Mouse (Mus musculus): Measurements from ENCODE around the gene Ly6g5c. TPM values are rescaled to one million over a fixed set of nuclear protein-coding genes. Genes with fewer than 3 reads are reported as not detected.

Ly6g5c gene
- total and polyA plus RNA-seq, 3 experiments: not detected

GRCm38 (mm10) chr17:35125578-35125977, 17.5 kb downstream of the Ly6g5c start:
- Histone ChIP-seq H3K27me3 (ENCODE audit: insufficient read depth, low read length) (no peaks in the 10 kb centered on the region), H3K4me1 (ENCODE audit: insufficient read depth, low read depth, low read length) (peaks cover 68% of the 10 kb centered on the region), H3K9me3 (replicated peaks) (no peaks in the 10 kb centered on the region), H3K36me3 (replicated peaks) (peaks cover 62% of the 10 kb centered on the region), H3K4me3 (ENCODE audit: low read depth, low read length) (peak overlapping the region; percentile 78; the same call in 1 of the 2 replicates)
- DNase-seq (ENCODE audit: low spot score): no peak
- TF ChIP-seq CTCF (IDR thresholded peaks at IDR 0.05; ENCODE audit: low read depth, low read length) (no peak), GATA1 (IDR thresholded peaks at IDR 0.05; ENCODE audit: borderline replicate concordance, low read length) (no peak), GATA2 (IDR thresholded peaks at IDR 0.05; ENCODE audit: borderline replicate concordance, low read depth, low read length) (no peak), POLR2AphosphoS5 (IDR thresholded peaks at IDR 0.05; ENCODE audit: insufficient replicate concordance, low read depth, low read length) (no peak), TAL1 (conservative IDR thresholded peaks at IDR 0.05; ENCODE audit: low read depth, low read length) (no peak)
- no peak for ATAC-seq (ENCODE audit: extremely low read depth, insufficient number of reproducible peaks, low FRiP score, poor library complexity, severe bottlenecking)

- Histone ChIP-seq H3K36me3 (replicated peaks) (peaks cover 68% of the 10 kb centered on the region), H3K9me3 (replicated peaks) (no peaks in the 10 kb centered on the region), H3K4me1 (ENCODE audit: insufficient read depth, low read depth, low read length) (peaks cover 73% of the 10 kb centered on the region), H3K4me3 (ENCODE audit: low read depth, low read length) (peak within 1 kb of the TSS; percentile 78), H3K27me3 (ENCODE audit: insufficient read depth, low read length) (no peaks in the 10 kb centered on the region)
- DNase-seq (ENCODE audit: low spot score) (peak; percentile 83), ATAC-seq (ENCODE audit: extremely low read depth, insufficient number of reproducible peaks, low FRiP score, poor library complexity, severe bottlenecking) (peak; percentile 23; the same call in 1 of the 2 replicates)
- TF ChIP-seq POLR2AphosphoS5 (IDR thresholded peaks at IDR 0.05; ENCODE audit: insufficient replicate concordance, low read depth, low read length) (no peak), TAL1 (conservative IDR thresholded peaks at IDR 0.05; ENCODE audit: low read depth, low read length) (no peak), GATA1 (IDR thresholded peaks at IDR 0.05; ENCODE audit: borderline replicate concordance, low read length) (no peak), GATA2 (IDR thresholded peaks at IDR 0.05; ENCODE audit: borderline replicate concordance, low read depth, low read length) (no peak), CTCF (IDR thresholded peaks at IDR 0.05; ENCODE audit: low read depth, low read length) (no peak)
These were observed 18.1 kb downstream of the Ly6g5c start, which contains the start of gene D17H6S53E for GRCm38 (mm10) chr17:35126206-35126611. TSS of gene D17H6S53E (plus strand) at chr17:35126373.

- H3K27me3 ChIP-seq (ENCODE audit: insufficient read depth, low read length): no peaks in the 10 kb centered on the region
- H3K4me1 ChIP-seq (ENCODE audit: insufficient read depth, low read depth, low read length): peaks cover 68% of the 10 kb centered on the region
- ATAC-seq (ENCODE audit: extremely low read depth, insufficient number of reproducible peaks, low FRiP score, poor library complexity, severe bottlenecking): no peak
- peak overlapping the region; percentile 78 for H3K4me3 ChIP-seq (ENCODE audit: low read depth, low read length)
- no peak for DNase-seq (ENCODE audit: low spot score)
- TF ChIP-seq CTCF (IDR thresholded peaks at IDR 0.05; ENCODE audit: low read depth, low read length) (no peak), TAL1 (conservative IDR thresholded peaks at IDR 0.05; ENCODE audit: low read depth, low read length) (no peak), POLR2AphosphoS5 (IDR thresholded peaks at IDR 0.05; ENCODE audit: insufficient replicate concordance, low read depth, low read length) (no peak), GATA1 (IDR thresholded peaks at IDR 0.05; ENCODE audit: borderline replicate concordance, low read length) (no peak), GATA2 (IDR thresholded peaks at IDR 0.05; ENCODE audit: borderline replicate concordance, low read depth, low read length) (no peak)
- H3K36me3 ChIP-seq (replicated peaks): peaks cover 75% of the 10 kb centered on the region
- no peaks in the 10 kb centered on the region for H3K9me3 ChIP-seq (replicated peaks)
These were observed 18.9 kb downstream of the Ly6g5c start for GRCm38 (mm10) chr17:35127017-35127416.

- Histone ChIP-seq H3K27me3 (ENCODE audit: insufficient read depth, low read length) (no peaks in the 10 kb centered on the region), H3K4me3 (ENCODE audit: low read depth, low read length) (no peak overlapping the region; the same call in 1 of the 2 replicates), H3K36me3 (replicated peaks) (peaks cover 66% of the 10 kb centered on the region), H3K9me3 (replicated peaks) (no peaks in the 10 kb centered on the region), H3K4me1 (ENCODE audit: insufficient read depth, low read depth, low read length) (peaks cover 56% of the 10 kb centered on the region)
- DNase-seq (ENCODE audit: low spot score) (no peak), ATAC-seq (ENCODE audit: extremely low read depth, insufficient number of reproducible peaks, low FRiP score, poor library complexity, severe bottlenecking) (no peak)
- TF ChIP-seq CTCF (IDR thresholded peaks at IDR 0.05; ENCODE audit: low read depth, low read length): no peak
- no peak for TF ChIP-seq GATA2 (IDR thresholded peaks at IDR 0.05; ENCODE audit: borderline replicate concordance, low read depth, low read length)
- TF ChIP-seq TAL1 (conservative IDR thresholded peaks at IDR 0.05; ENCODE audit: low read depth, low read length): no peak
- no peak for TF ChIP-seq GATA1 (IDR thresholded peaks at IDR 0.05; ENCODE audit: borderline replicate concordance, low read length)
- TF ChIP-seq POLR2AphosphoS5 (IDR thresholded peaks at IDR 0.05; ENCODE audit: insufficient replicate concordance, low read depth, low read length): no peak
These were observed 20.9 kb downstream of the Ly6g5c start for GRCm38 (mm10) chr17:35128996-35129395.

GRCm38 (mm10) chr17:35131038-35131437, 23.0 kb downstream of the Ly6g5c start:
- Histone ChIP-seq H3K9me3 (replicated peaks) (no peaks in the 10 kb centered on the region), H3K36me3 (replicated peaks) (peaks cover 52% of the 10 kb centered on the region), H3K27me3 (ENCODE audit: insufficient read depth, low read length) (no peaks in the 10 kb centered on the region), H3K4me3 (ENCODE audit: low read depth, low read length) (no peak overlapping the region), H3K4me1 (ENCODE audit: insufficient read depth, low read depth, low read length) (peaks cover 40% of the 10 kb centered on the region)
- no peak for TF ChIP-seq TAL1 (conservative IDR thresholded peaks at IDR 0.05; ENCODE audit: low read depth, low read length)
- no peak for TF ChIP-seq CTCF (IDR thresholded peaks at IDR 0.05; ENCODE audit: low read depth, low read length)
- no peak for TF ChIP-seq POLR2AphosphoS5 (IDR thresholded peaks at IDR 0.05; ENCODE audit: insufficient replicate concordance, low read depth, low read length)
- TF ChIP-seq GATA2 (IDR thresholded peaks at IDR 0.05; ENCODE audit: borderline replicate concordance, low read depth, low read length): no peak
- no peak for TF ChIP-seq GATA1 (IDR thresholded peaks at IDR 0.05; ENCODE audit: borderline replicate concordance, low read length)
- no peak for ATAC-seq (ENCODE audit: extremely low read depth, insufficient number of reproducible peaks, low FRiP score, poor library complexity, severe bottlenecking)
- no peak for DNase-seq (ENCODE audit: low spot score)

GRCm38 (mm10) chr17:35131500-35132173, 23.6 kb downstream of the Ly6g5c start, which contains the start of gene Apom:
TSS of gene Apom (minus strand) at chr17:35132050.
- Histone ChIP-seq H3K4me3 (ENCODE audit: low read depth, low read length) (no peak within 1 kb of the TSS), H3K4me1 (ENCODE audit: insufficient read depth, low read depth, low read length) (peaks cover 42% of the 10 kb centered on the region)

More at GRCm38 (mm10) chr17:35131500-35132173, 23.6 kb downstream of the Ly6g5c start, which contains the start of gene Apom:
- ATAC-seq (ENCODE audit: extremely low read depth, insufficient number of reproducible peaks, low FRiP score, poor library complexity, severe bottlenecking) (no peak), DNase-seq (ENCODE audit: low spot score) (no peak)
- TF ChIP-seq GATA1 (IDR thresholded peaks at IDR 0.05; ENCODE audit: borderline replicate concordance, low read length): no peak
- TF ChIP-seq GATA2 (IDR thresholded peaks at IDR 0.05; ENCODE audit: borderline replicate concordance, low read depth, low read length): no peak
- no peak for TF ChIP-seq TAL1 (conservative IDR thresholded peaks at IDR 0.05; ENCODE audit: low read depth, low read length)
- no peak for TF ChIP-seq POLR2AphosphoS5 (IDR thresholded peaks at IDR 0.05; ENCODE audit: insufficient replicate concordance, low read depth, low read length)
- TF ChIP-seq CTCF (IDR thresholded peaks at IDR 0.05; ENCODE audit: low read depth, low read length): no peak
- Histone ChIP-seq H3K36me3 (replicated peaks) (peaks cover 53% of the 10 kb centered on the region), H3K27me3 (ENCODE audit: insufficient read depth, low read length) (no peaks in the 10 kb centered on the region), H3K9me3 (replicated peaks) (no peaks in the 10 kb centered on the region)

Data from G1E (cell line).